Mouse (Mus musculus) right cerebral cortex, adult 18-20 months (tissue): ENCODE measurements around the gene Dhtkd1.

Source experiments
- DNase-seq: peaks from one replicate; pipeline ENCODE4 v3.0.0; 2022; ENCODE audit warnings: mixed read lengths

The Dhtkd1 gene

GRCm38 (mm10) chr2:5930291-5931054 is 12.1 kb downstream of the Dhtkd1 start:
- no peak for DNase-seq

GRCm38 (mm10) chr2:5929793-5930192 is 12.8 kb downstream of the Dhtkd1 start:
- no peak for DNase-seq

GRCm38 (mm10) chr2:5927481-5927880 is 15.1 kb downstream of the Dhtkd1 start:
- no peak for DNase-seq

GRCm38 (mm10) chr2:5923786-5924185 is 18.8 kb downstream of the Dhtkd1 start:
- no peak for DNase-seq

GRCm38 (mm10) chr2:5922823-5923222 is 19.8 kb downstream of the Dhtkd1 start:
- no peak for DNase-seq

- DNase-seq, result peak; percentile 32
Measured at GRCm38 (mm10) chr2:5911282-5911965, 31.2 kb downstream of the Dhtkd1 start.

- no peak for DNase-seq
Measured at GRCm38 (mm10) chr2:5906625-5907024, 36.0 kb downstream of the Dhtkd1 start.

- DNase-seq, result peak; percentile 34
Measured at GRCm38 (mm10) chr2:5906092-5906491, 36.5 kb downstream of the Dhtkd1 start.

GRCm38 (mm10) chr2:5900145-5900544 is 42.4 kb downstream of the Dhtkd1 start:
- no peak for DNase-seq

GRCm38 (mm10) chr2:5894843-5895570 is 47.6 kb downstream of the Dhtkd1 start, which contains the start of gene Sec61a2:
Gene Sec61a2, minus strand, starts transcription at chr2:5895432.
- DNase-seq, result peak; percentile 99

GRCm38 (mm10) chr2:5894296-5894695 is 48.3 kb downstream of the Dhtkd1 start:
- no peak for DNase-seq

- DNase-seq, result peak; percentile 57
Measured at GRCm38 (mm10) chr2:5889412-5889811, 53.2 kb downstream of the Dhtkd1 start.

GRCm38 (mm10) chr2:5888865-5889264 is 53.7 kb downstream of the Dhtkd1 start:
- DNase-seq, result no peak

GRCm38 (mm10) chr2:5877446-5877845 is 65.1 kb downstream of the Dhtkd1 start:
- no peak for DNase-seq

- no peak for DNase-seq
Measured at GRCm38 (mm10) chr2:5869746-5870145, 72.8 kb downstream of the Dhtkd1 start.

- no peak for DNase-seq
Measured at GRCm38 (mm10) chr2:5867681-5868080, 74.9 kb downstream of the Dhtkd1 start.

- no peak for DNase-seq
Measured at GRCm38 (mm10) chr2:5862834-5863233, 79.8 kb downstream of the Dhtkd1 start, which contains the start of gene Gm13199. Gene Gm13199, minus strand, starts transcription at chr2:5862934.

- no peak for DNase-seq
Measured at GRCm38 (mm10) chr2:5851866-5852265, 90.7 kb downstream of the Dhtkd1 start.

- no peak for DNase-seq
Measured at GRCm38 (mm10) chr2:5851116-5851515, 91.5 kb downstream of the Dhtkd1 start.
